Mouse (Mus musculus): ENCODE measurements at regions not wholly inside any gene's neighbourhood (a gene's known extent, or its start where the extent isn't known, plus 50 kb on each side); places are given as distances from the start of the nearest gene placed in this dataset.

- DNase-seq, result no peak
These were observed 207.0 kb upstream of the Ufl1 start for GRCm38 (mm10) chr4:25488479-25489069.

GRCm38 (mm10) chr4:25483621-25483933 is 202.0 kb upstream of the Ufl1 start:
- no peak for DNase-seq

- DNase-seq, result no peak
These were observed 201.5 kb upstream of the Ufl1 start for GRCm38 (mm10) chr4:25482933-25483620.

- DNase-seq, result no peak
These were observed 191.4 kb upstream of the Ufl1 start for GRCm38 (mm10) chr4:25473026-25473425.

GRCm38 (mm10) chr4:25466490-25466889 is 184.9 kb upstream of the Ufl1 start:
- no peak for DNase-seq

- no peak for DNase-seq
These were observed 183.4 kb upstream of the Ufl1 start for GRCm38 (mm10) chr4:25464792-25465590.

- no peak for DNase-seq
These were observed 182.4 kb upstream of the Ufl1 start for GRCm38 (mm10) chr4:25464069-25464468.

- no peak for DNase-seq
These were observed 178.5 kb upstream of the Ufl1 start for GRCm38 (mm10) chr4:25460127-25460526.

- no peak for DNase-seq
These were observed 173.1 kb upstream of the Ufl1 start for GRCm38 (mm10) chr4:25454752-25455151.

GRCm38 (mm10) chr4:25453127-25453806 is 171.6 kb upstream of the Ufl1 start:
- DNase-seq, result no peak

GRCm38 (mm10) chr4:25451865-25452264 is 170.2 kb upstream of the Ufl1 start:
- no peak for DNase-seq

- DNase-seq, result no peak
These were observed 150.6 kb upstream of the Ufl1 start for GRCm38 (mm10) chr4:25432203-25432602.

GRCm38 (mm10) chr4:25416330-25416729 is 134.7 kb upstream of the Ufl1 start:
- no peak for DNase-seq

GRCm38 (mm10) chr4:25410440-25410839 is 128.8 kb upstream of the Ufl1 start:
- no peak for DNase-seq

- DNase-seq, result peak; percentile 28
These were observed 127.3 kb upstream of the Ufl1 start for GRCm38 (mm10) chr4:25408696-25409448.

- DNase-seq, result no peak
These were observed 126.2 kb upstream of the Ufl1 start for GRCm38 (mm10) chr4:25407842-25408241.

GRCm38 (mm10) chr4:25389542-25389941 is 107.9 kb upstream of the Ufl1 start:
- DNase-seq, result no peak

- no peak for DNase-seq
These were observed 90.4 kb upstream of the Ufl1 start for GRCm38 (mm10) chr4:25372041-25372440.

GRCm38 (mm10) chr4:25364402-25364801 is 82.8 kb upstream of the Ufl1 start:
- no peak for DNase-seq

GRCm38 (mm10) chr4:25337638-25338037 is 56.0 kb upstream of the Ufl1 start:
- DNase-seq, result no peak
